Mouse (Mus musculus) heart, adult 2 months (tissue): ENCODE measurements around the gene Twist2.

Experiments
- CTCF ChIP-seq: fragments of 200-600 bp; IDR thresholded peaks from 2 replicates; pipeline ENCODE4 v1.8.1; 2022; ENCODE audit warnings: antibody characterized with exemption, mild to moderate bottlenecking, moderate library complexity
- EP300 ChIP-seq: fragments of 200-500 bp; IDR thresholded peaks from 2 replicates; pipeline ENCODE4 v1.6.1; 2011; ENCODE audit warnings: low read depth, low read length, control low read depth; ENCODE audit not compliant: insufficient read depth
- POLR2A ChIP-seq: fragments of 200-500 bp; IDR thresholded peaks from 2 replicates; pipeline ENCODE4 v1.6.1; 2011; ENCODE audit warnings: mild to moderate bottlenecking, low read depth, low read length, control low read depth; ENCODE audit not compliant: insufficient read depth

DNA sequence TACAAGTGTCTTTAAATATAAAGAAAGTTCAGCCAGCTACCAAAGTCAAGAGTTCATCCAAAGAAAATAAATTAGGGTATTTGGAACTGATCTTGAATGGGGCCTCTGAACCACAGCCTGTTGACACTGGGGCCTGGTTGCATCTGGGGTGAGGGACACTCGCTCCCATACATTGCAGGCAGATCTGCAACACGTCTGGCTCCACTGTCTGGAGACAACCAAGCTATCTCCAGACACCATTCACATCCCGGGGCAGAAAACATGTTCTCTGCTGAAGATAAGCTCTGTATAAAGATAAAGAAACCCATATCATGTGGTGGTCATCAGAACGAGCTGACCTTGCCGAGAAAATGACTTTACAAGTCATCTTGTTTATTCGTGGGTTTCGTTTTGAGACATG is 60.2 kb downstream of the Twist2 start:
- TF ChIP-seq CTCF (no peak), EP300 (no peak), POLR2A (no peak)
